21 mouse cellular contexts compared by ENCODE assay signal in the genomic region with DNA sequence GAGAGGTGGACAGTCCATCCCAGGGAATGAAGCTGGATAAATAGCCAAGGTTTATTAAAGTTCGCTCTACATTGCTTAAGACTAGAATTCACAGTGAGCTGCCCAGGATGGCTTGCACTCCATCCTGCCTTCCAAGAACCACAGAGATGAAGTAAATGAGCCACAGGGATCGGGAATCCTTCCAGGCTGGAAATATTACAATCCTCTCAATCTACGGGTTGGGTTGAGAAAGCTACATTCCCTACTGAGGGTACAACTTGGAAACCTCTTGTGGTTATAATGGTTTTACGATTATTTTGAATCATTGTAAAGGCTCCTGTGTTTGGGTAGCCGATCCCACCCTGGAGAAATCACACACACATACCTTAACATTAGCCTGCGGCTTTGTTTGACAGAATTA.
"Had no signal": no experiment of that assay in that cellular context is flagged by ENCODE, and none has a peak within 500 bp of the region (broad histone marks: within the 10 kb centered on the region; RNA-seq: fewer than 3 reads in every experiment).

No protein-coding gene starts in this region.

- H3K27ac ChIP-seq: layer of hippocampus, adult 2 months; limb, embryonic 13.5 days; liver, embryonic 14.5 days; lung, embryonic 15.5 days; midbrain, embryonic 10.5 days; midbrain, embryonic 13.5 days; neural tube, embryonic 13.5 days; stomach, postnatal 0 days had no signal

- DNase-seq: kidney, adult 18-20 months; kidney, adult 9 months; kidney, postnatal 14 days; layer of hippocampus, adult 9-11 months; left cerebral cortex, postnatal 4 days; liver, postnatal 0 days; lung, postnatal 10 days; lung, postnatal 36 days; thymus, adult 2 months; thymus, postnatal 14 days; thymus, postnatal 4 days had no signal

- H3K4me3 ChIP-seq: layer of hippocampus, adult 2 months; limb, embryonic 13.5 days; lung, embryonic 15.5 days; megakaryocyte, embryonic 14.5 days; midbrain, embryonic 10.5 days; midbrain, embryonic 13.5 days; myocyte; neural tube, embryonic 13.5 days had no signal

- H3K4me1 ChIP-seq: lung, embryonic 15.5 days; megakaryocyte, embryonic 14.5 days; midbrain, embryonic 10.5 days; midbrain, embryonic 13.5 days; neural tube, embryonic 13.5 days had no signal
